Mouse (Mus musculus) limb, embryonic 11.5 days (tissue): ENCODE data around the gene Plppr1. TPM values are rescaled to one million over a fixed set of nuclear protein-coding genes. Genes with fewer than 3 reads are reported as not detected.

ENCODE experiments used
- ATAC-seq: fragments of 200-750 bp; cut with Nextera tagmentation; 2 replicates; pipeline ENCODE4 v1.8.0; 2017; ENCODE audit warnings: low read depth; ENCODE audit not compliant: insufficient number of reproducible peaks, low FRiP score, low TSS enrichment
- DNase-seq: peaks from one replicate; pipeline ENCODE4 v3.0.0-alpha.2; 2015; ENCODE audit warnings: low spot score
- H3K27ac ChIP-seq: fragments of 300-500 bp; sonication (generic); replicated peaks from 2 replicates; pipeline ENCODE4 v1.5.1; 2014; ENCODE audit warnings: low read depth, mild to moderate bottlenecking, low read length
- H3K27me3 ChIP-seq: fragments of 300-500 bp; sonication (generic); 2 replicates; pipeline ENCODE4 v1.6.1; 2014; ENCODE audit warnings: mild to moderate bottlenecking, low read length, mixed read lengths; ENCODE audit not compliant: control insufficient read depth, insufficient read depth
- H3K36me3 ChIP-seq: fragments of 300-500 bp; sonication (generic); 2 replicates; pipeline ENCODE4 v1.6.1; 2014; ENCODE audit warnings: mild to moderate bottlenecking, low read length, moderate library complexity, mixed read lengths; ENCODE audit not compliant: control insufficient read depth, insufficient read depth
- H3K4me1 ChIP-seq: fragments of 300-500 bp; sonication (generic); 2 replicates; pipeline ENCODE4 v1.6.1; 2014; ENCODE audit warnings: low read length, mixed read lengths; ENCODE audit not compliant: control insufficient read depth, insufficient read depth
- H3K4me2 ChIP-seq: fragments of 300-500 bp; sonication (generic); 2 replicates; pipeline ENCODE4 v1.6.1; 2014; ENCODE audit warnings: low read depth, mild to moderate bottlenecking, moderate library complexity; ENCODE audit not compliant: severe bottlenecking
- H3K4me3 ChIP-seq: fragments of 300-500 bp; sonication (generic); 2 replicates; pipeline ENCODE4 v1.5.1; 2014; ENCODE audit warnings: low read depth, low read length
- H3K9ac ChIP-seq: fragments of 300-500 bp; sonication (generic); 2 replicates; pipeline ENCODE4 v1.6.1; 2014; ENCODE audit warnings: mild to moderate bottlenecking, low read length
- H3K9me3 ChIP-seq: fragments of 300-500 bp; sonication (generic); 2 replicates; pipeline ENCODE4 v1.6.1; 2016; ENCODE audit warnings: low read length; ENCODE audit not compliant: control insufficient read depth
- WGBS: fragments of 180-500 bp; shearing (Covaris S2); extraction: QIAGEN DNeasy Blood & Tissue Kit; methylation state at CpG from one replicate; pipeline ENCODE4 v1.1.7; 2014; 5-methylcytosine and 5-hydroxymethylcytosine counted together
- polyA plus RNA-seq: library from polyadenylated mRNA; unstranded; fragments of >200 nt; fragmentation: Nextera tagmentation; extraction: Ambion mirVana; gene quantifications from 2 replicates; pipeline ENCODE4 v1.2.1, GENCODE M21; 2014

The Plppr1 gene
- polyA plus RNA-seq: 2.9 TPM in 2 replicates

GRCm38 (mm10) chr4:49059021-49059401, at the start of gene Plppr1:
Gene Plppr1, plus strand, starts transcription at chr4:49059273.
- ATAC-seq (peak; percentile 76), DNase-seq (peak; percentile 79)
- H3K4me1 ChIP-seq: peaks cover 3% of the 10 kb centered on the region; the same call in 1 of the 2 replicates
- no peaks in the 10 kb centered on the region for H3K36me3 ChIP-seq
- H3K9ac ChIP-seq: peak within 1 kb of the TSS; percentile 62
- H3K9me3 ChIP-seq: no peaks in the 10 kb centered on the region
- peak within 1 kb of the TSS; percentile 98 for H3K4me2 ChIP-seq
- peak within 1 kb of the TSS; percentile 66 for H3K4me3 ChIP-seq
- peaks cover 11% of the 10 kb centered on the region for H3K27me3 ChIP-seq
- WGBS: under 1% methylated on average over 20 of the region's 21 CpGs
- no peak within 1 kb of the TSS for H3K27ac ChIP-seq

DNA sequence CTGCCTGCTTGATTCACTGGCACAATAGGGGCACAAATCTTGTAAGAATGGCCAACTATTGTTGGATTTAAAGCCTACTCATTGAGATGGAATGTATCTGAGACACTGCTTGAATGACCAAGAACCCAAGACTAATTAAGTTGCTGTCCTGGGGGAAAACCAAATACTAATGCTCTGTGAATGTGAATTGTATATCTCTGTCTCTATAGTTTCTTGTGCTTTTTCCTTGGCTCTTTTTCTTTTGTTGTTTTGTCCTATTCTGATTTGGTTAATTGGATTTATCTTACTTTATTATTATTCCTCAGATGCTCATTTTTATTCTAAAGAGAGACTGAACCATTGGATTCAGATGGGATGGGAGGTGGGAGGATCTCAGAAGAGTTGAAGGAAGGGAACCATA, 42.4 kb upstream of the Plppr1 start:
- H3K27ac ChIP-seq: no peak overlapping the region
- no peak for DNase-seq
- ATAC-seq: no peak

GRCm38 (mm10) chr4:49023221-49023620, 35.9 kb upstream of the Plppr1 start:
- H3K9ac ChIP-seq: no peak overlapping the region
- WGBS: 89% methylated on average over 1 of the region's 1 CpGs
- ATAC-seq: no peak

More for the DNA sequence above, 42.4 kb upstream of the Plppr1 start:
- no peak overlapping the region for H3K9ac ChIP-seq
- H3K4me3 ChIP-seq: no peak overlapping the region
- H3K9me3 ChIP-seq: no peaks in the 10 kb centered on the region
- no peaks in the 10 kb centered on the region for H3K4me1 ChIP-seq
- no peak overlapping the region for H3K4me2 ChIP-seq
- H3K27me3 ChIP-seq: no peaks in the 10 kb centered on the region
- no peaks in the 10 kb centered on the region for H3K36me3 ChIP-seq

DNA sequence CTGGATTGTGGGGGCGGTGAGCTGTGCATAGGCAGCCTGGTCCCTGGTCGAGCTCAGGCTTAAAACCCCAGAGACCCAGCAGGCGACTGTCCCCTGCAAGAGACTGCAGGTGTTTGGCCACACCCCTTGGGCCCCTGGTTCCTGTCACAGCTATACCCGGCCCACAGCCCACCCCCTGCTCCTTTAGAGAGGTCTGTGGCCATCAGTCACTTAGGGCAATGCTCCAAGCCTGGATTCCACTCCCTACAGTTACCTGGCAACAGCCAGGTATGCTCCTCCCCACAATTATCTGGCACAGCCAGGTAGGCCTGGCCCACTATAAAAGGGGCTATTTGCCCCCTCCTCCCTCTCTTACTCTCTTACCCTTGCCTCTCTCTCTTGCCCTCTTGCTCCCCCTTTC, 20.8 kb upstream of the Plppr1 start:
- Histone ChIP-seq H3K27me3 (no peaks in the 10 kb centered on the region), H3K9ac (no peak overlapping the region), H3K4me2 (no peak overlapping the region), H3K4me3 (no peak overlapping the region), H3K9me3 (no peaks in the 10 kb centered on the region), H3K4me1 (no peaks in the 10 kb centered on the region), H3K27ac (no peak overlapping the region), H3K36me3 (no peaks in the 10 kb centered on the region)
- DNase-seq (no peak), ATAC-seq (no peak)
- 42% methylated on average over 4 of the region's 4 CpGs for WGBS

More at GRCm38 (mm10) chr4:49023221-49023620, 35.9 kb upstream of the Plppr1 start:
- Histone ChIP-seq H3K27ac (no peak overlapping the region), H3K4me1 (no peaks in the 10 kb centered on the region), H3K4me3 (no peak overlapping the region), H3K4me2 (no peak overlapping the region), H3K36me3 (no peaks in the 10 kb centered on the region), H3K9me3 (no peaks in the 10 kb centered on the region), H3K27me3 (no peaks in the 10 kb centered on the region)
- DNase-seq: no peak

DNA sequence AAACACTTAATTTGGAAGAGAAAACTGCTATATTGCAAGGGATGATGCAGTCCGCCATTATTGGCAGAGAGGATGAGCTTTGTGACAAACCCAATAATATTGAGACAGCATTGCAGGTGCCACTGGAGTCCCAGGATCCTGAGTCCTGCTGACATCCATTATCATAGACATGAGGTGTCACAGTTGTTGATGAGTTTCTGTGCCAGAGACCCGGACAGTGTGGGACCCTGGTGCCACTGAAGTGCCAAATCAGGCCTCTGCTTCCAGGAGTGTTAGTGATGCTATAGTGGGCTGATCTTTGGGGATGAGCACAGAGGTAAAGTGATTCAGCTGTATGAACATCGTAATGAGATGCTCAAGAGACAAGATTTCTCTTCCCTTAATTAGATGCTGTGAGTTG, 19.2 kb upstream of the Plppr1 start:
- Histone ChIP-seq H3K4me1 (no peaks in the 10 kb centered on the region), H3K4me2 (no peak overlapping the region), H3K9me3 (no peaks in the 10 kb centered on the region), H3K4me3 (no peak overlapping the region), H3K9ac (no peak overlapping the region), H3K27me3 (no peaks in the 10 kb centered on the region), H3K36me3 (no peaks in the 10 kb centered on the region), H3K27ac (no peak overlapping the region)
- ATAC-seq: no peak
- DNase-seq: no peak
- 80% methylated on average over 3 of the region's 3 CpGs for WGBS

DNA sequence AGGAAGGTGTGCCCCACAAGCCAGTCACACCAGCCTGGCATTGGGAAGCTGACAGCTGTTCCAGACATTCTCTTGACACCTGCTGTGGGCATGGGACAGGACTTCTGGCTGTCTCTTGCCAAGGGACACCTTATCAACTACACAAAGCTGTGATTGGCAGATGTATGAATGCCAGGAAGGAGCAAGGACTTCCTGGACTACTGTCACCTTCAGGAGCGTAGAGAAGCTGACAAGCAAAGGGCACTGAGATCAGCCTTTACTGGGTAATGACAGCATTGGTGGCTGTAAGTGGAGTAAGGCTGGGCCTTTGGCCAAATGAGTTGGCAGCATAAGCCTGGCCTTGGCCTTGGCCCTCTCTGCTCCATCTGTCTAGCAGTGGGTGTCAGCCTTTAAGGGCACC, 17.4 kb upstream of the Plppr1 start:
- H3K27ac ChIP-seq: no peak overlapping the region
- no peak overlapping the region for H3K4me3 ChIP-seq
- DNase-seq (no peak), ATAC-seq (no peak)
- H3K4me2 ChIP-seq: no peak overlapping the region
- 96% methylated on average over 1 of the region's 1 CpGs for WGBS
- H3K36me3 ChIP-seq: no peaks in the 10 kb centered on the region
- H3K9me3 ChIP-seq: no peaks in the 10 kb centered on the region
- H3K27me3 ChIP-seq: no peaks in the 10 kb centered on the region
- H3K4me1 ChIP-seq: no peaks in the 10 kb centered on the region
- no peak overlapping the region for H3K9ac ChIP-seq

DNA sequence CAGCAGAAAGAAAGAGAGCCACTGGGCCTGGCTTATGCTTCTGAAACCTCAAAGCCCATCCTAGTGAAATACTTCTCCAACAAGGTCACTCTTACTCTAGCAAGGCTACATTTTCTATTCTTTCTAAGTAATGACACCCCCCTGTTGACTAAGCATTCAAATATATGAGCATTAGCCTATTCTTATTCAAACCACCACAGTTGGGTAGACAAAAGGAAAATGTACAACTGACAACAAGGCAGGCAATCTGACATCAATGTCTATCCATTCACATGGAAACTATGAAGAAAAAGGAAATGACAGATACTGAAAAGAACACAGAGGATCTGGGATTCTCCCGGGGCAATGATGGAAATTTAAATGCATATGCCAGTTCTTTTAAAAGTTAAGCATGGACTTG, 8.4 kb upstream of the Plppr1 start:
- no peak overlapping the region for H3K9ac ChIP-seq
- no peak overlapping the region for H3K27ac ChIP-seq
- no peaks in the 10 kb centered on the region for H3K27me3 ChIP-seq
- H3K4me3 ChIP-seq: no peak overlapping the region
- no peaks in the 10 kb centered on the region for H3K36me3 ChIP-seq
- WGBS: 97% methylated on average over 1 of the region's 1 CpGs
- H3K9me3 ChIP-seq: no peaks in the 10 kb centered on the region
- ATAC-seq (no peak), DNase-seq (no peak)
- no peaks in the 10 kb centered on the region for H3K4me1 ChIP-seq
- no peak overlapping the region for H3K4me2 ChIP-seq

- Histone ChIP-seq H3K4me3 (no peak overlapping the region), H3K27me3 (peaks cover 11% of the 10 kb centered on the region), H3K27ac (no peak overlapping the region), H3K36me3 (no peaks in the 10 kb centered on the region), H3K4me1 (peaks cover 3% of the 10 kb centered on the region; the same call in 1 of the 2 replicates), H3K4me2 (no peak overlapping the region; the same call in 1 of the 2 replicates), H3K9ac (no peak overlapping the region), H3K9me3 (no peaks in the 10 kb centered on the region)
- WGBS: 20% methylated on average over 2 of the region's 2 CpGs
- DNase-seq: no peak
- no peak for ATAC-seq
Measured at GRCm38 (mm10) chr4:49057916-49058315, 1.2 kb upstream of the Plppr1 start.

- H3K4me3 ChIP-seq: peak overlapping the region; percentile 66
- H3K9me3 ChIP-seq: no peaks in the 10 kb centered on the region
- H3K4me2 ChIP-seq: peak overlapping the region; percentile 98
- WGBS: 7% methylated on average over 7 of the region's 7 CpGs
- H3K36me3 ChIP-seq: no peaks in the 10 kb centered on the region
- H3K27ac ChIP-seq: no peak overlapping the region
- ATAC-seq (peak; percentile 22), DNase-seq (no peak)
- peak overlapping the region; percentile 62 for H3K9ac ChIP-seq
- H3K4me1 ChIP-seq: peaks cover 3% of the 10 kb centered on the region; the same call in 1 of the 2 replicates
- H3K27me3 ChIP-seq: peaks cover 11% of the 10 kb centered on the region
Measured at GRCm38 (mm10) chr4:49058557-49058956, 516 bp upstream of the Plppr1 start.
